Mouse (Mus musculus): ENCODE results near the gene Nlrc5.

GRCm38 (mm10) chr8:94552696-94553095, 118.5 kb downstream of the Nlrc5 start:
- TF ChIP-seq EP300 (IDR thresholded peaks at IDR 0.05; ENCODE audit: low read depth in 1 of 2, low read length in 2 of 2), result no peak
- TF ChIP-seq POLR2A (IDR thresholded peaks at IDR 0.05; ENCODE audit: control insufficient read depth in 1 of 2, insufficient read depth in 1 of 2, low read depth in 1 of 2, low read length in 2 of 2, poor library complexity in 1 of 2), result no peak
- no peak for TF ChIP-seq HCFC1 (IDR thresholded peaks at IDR 0.05; ENCODE audit: low read depth, low read length)
- no peak for TF ChIP-seq NRF1 (IDR thresholded peaks at IDR 0.05; ENCODE audit: insufficient read depth, low read depth, low read length, poor library complexity, severe bottlenecking)
- TF ChIP-seq CTCF (IDR thresholded peaks at IDR 0.05 in 2 of 3, conservative IDR thresholded peaks at IDR 0.05 in 1 of 3; ENCODE audit: control insufficient read depth in 1 of 3, insufficient read depth in 1 of 3, low read depth in 2 of 3, low read length in 3 of 3, poor library complexity in 1 of 3, severe bottlenecking in 1 of 3), result no peak
- no peak for TF ChIP-seq CHD1 (IDR thresholded peaks at IDR 0.05; ENCODE audit: low read depth, low read length)
- TF ChIP-seq GATA1 (IDR thresholded peaks at IDR 0.05; ENCODE audit: low read depth, low read length), result no peak
- TF ChIP-seq SMC3 (IDR thresholded peaks at IDR 0.05; ENCODE audit: low read depth, low read length), result no peak
- TF ChIP-seq TCF12 (IDR thresholded peaks at IDR 0.05; ENCODE audit: low read depth, low read length), result no peak
- TF ChIP-seq POLR2AphosphoS5 (IDR thresholded peaks at IDR 0.05; ENCODE audit: borderline replicate concordance, low read depth, low read length), result no peak
- TF ChIP-seq MAX (IDR thresholded peaks at IDR 0.05; ENCODE audit: low read length), result no peak
- no peak for TF ChIP-seq CHD2 (IDR thresholded peaks at IDR 0.05; ENCODE audit: low read length)
- TF ChIP-seq SIN3A (IDR thresholded peaks at IDR 0.05; ENCODE audit: low read length), result no peak
- TF ChIP-seq ZNF384 (IDR thresholded peaks at IDR 0.05; ENCODE audit: low read depth, low read length), result no peak
